Mouse (Mus musculus) cerebellum, postnatal 14 days (tissue): ENCODE measurements around the gene 4930467E23Rik.
"Not testable (repeated sequence)": the region's sequence is repeated elsewhere in the genome, so short reads cannot be mapped to it uniquely, and the experiment has no call there.

Source experiments
- DNase-seq, 2 experiments: peaks; one replicate each; pipeline ENCODE4 v3.0.0; 2021; ENCODE audit warnings: mixed read lengths in 2 of 2

Gene 4930467E23Rik

GRCm38 (mm10) chr8:19711171-19711860 lies 18.1 kb upstream of the 4930467E23Rik start:
- DNase-seq = not testable (repeated sequence)

GRCm38 (mm10) chr8:19712227-19712750 lies 17.1 kb upstream of the 4930467E23Rik start:
- not testable (repeated sequence) for DNase-seq

GRCm38 (mm10) chr8:19712816-19713215 lies 16.6 kb upstream of the 4930467E23Rik start:
- not testable (repeated sequence) for DNase-seq

GRCm38 (mm10) chr8:19713232-19713834 lies 16.0 kb upstream of the 4930467E23Rik start:
- DNase-seq = not testable (repeated sequence)

GRCm38 (mm10) chr8:19714426-19714825 lies 14.9 kb upstream of the 4930467E23Rik start:
- not testable (repeated sequence) for DNase-seq

GRCm38 (mm10) chr8:19715266-19715665 lies 14.1 kb upstream of the 4930467E23Rik start:
- DNase-seq = not testable (repeated sequence)

GRCm38 (mm10) chr8:19717851-19718250 lies 11.5 kb upstream of the 4930467E23Rik start:
- not testable (repeated sequence) for DNase-seq

GRCm38 (mm10) chr8:19719513-19719912 lies 9.9 kb upstream of the 4930467E23Rik start:
- DNase-seq = not testable (repeated sequence)

- DNase-seq = not testable (repeated sequence)
Measured at GRCm38 (mm10) chr8:19724871-19725270, 4.5 kb upstream of the 4930467E23Rik start.

- not testable (repeated sequence) for DNase-seq
Measured at GRCm38 (mm10) chr8:19751773-19752172, 22.4 kb downstream of the 4930467E23Rik start.

- not testable (repeated sequence) for DNase-seq
Measured at GRCm38 (mm10) chr8:19754178-19754577, 24.8 kb downstream of the 4930467E23Rik start.

GRCm38 (mm10) chr8:19754961-19755360 lies 25.6 kb downstream of the 4930467E23Rik start:
- DNase-seq = not testable (repeated sequence)

- not testable (repeated sequence) for DNase-seq
Measured at GRCm38 (mm10) chr8:19761660-19762059, 32.3 kb downstream of the 4930467E23Rik start.

- not testable (repeated sequence) for DNase-seq
Measured at GRCm38 (mm10) chr8:19762860-19763592, 33.6 kb downstream of the 4930467E23Rik start.

- not testable (repeated sequence) for DNase-seq
Measured at GRCm38 (mm10) chr8:19765531-19765930, 36.2 kb downstream of the 4930467E23Rik start.

GRCm38 (mm10) chr8:19773461-19773860 lies 44.1 kb downstream of the 4930467E23Rik start:
- not testable (repeated sequence) for DNase-seq

GRCm38 (mm10) chr8:19776311-19776710 lies 46.9 kb downstream of the 4930467E23Rik start:
- DNase-seq = not testable (repeated sequence)

GRCm38 (mm10) chr8:19777500-19777899 lies 48.1 kb downstream of the 4930467E23Rik start:
- DNase-seq = not testable (repeated sequence)

GRCm38 (mm10) chr8:19778126-19778525 lies 48.8 kb downstream of the 4930467E23Rik start:
- not testable (repeated sequence) for DNase-seq

GRCm38 (mm10) chr8:19778891-19779290 lies 49.5 kb downstream of the 4930467E23Rik start:
- DNase-seq = not testable (repeated sequence)

- DNase-seq = not testable (repeated sequence)
Measured at GRCm38 (mm10) chr8:19780212-19780611, 50.8 kb downstream of the 4930467E23Rik start.

- DNase-seq = not testable (repeated sequence)
Measured at GRCm38 (mm10) chr8:19780658-19781057, 51.3 kb downstream of the 4930467E23Rik start.
